Mouse (Mus musculus) adrenal gland, adult 8-10 months (tissue): Measurements from ENCODE around the gene Cwc27. TPM values are rescaled to one million over a fixed set of nuclear protein-coding genes. Genes with fewer than 3 reads are reported as not detected.

ENCODE experiments used
- DNase-seq: peaks from one replicate; pipeline ENCODE4 v3.0.0; 2022
- total RNA-seq, 4 experiments: library from RNA; stranded (reverse); gene quantifications; 2 replicates each; pipeline ENCODE4 v1.2.4; 2022

The Cwc27 gene
- total RNA-seq, 4 experiments from 2014 or later, result 17.8 to 32.6 (median 24.4) TPM

GRCm38 (mm10) chr13:104763193-104763592, 53.7 kb downstream of the Cwc27 start:
- DNase-seq, result no peak

GRCm38 (mm10) chr13:104762401-104762800, 54.5 kb downstream of the Cwc27 start:
- DNase-seq, result no peak

- no peak for DNase-seq
These were observed 57.6 kb downstream of the Cwc27 start for GRCm38 (mm10) chr13:104759381-104759780.

- no peak for DNase-seq
These were observed 69.9 kb downstream of the Cwc27 start for GRCm38 (mm10) chr13:104747032-104747431.

- DNase-seq, result no peak
These were observed 74.1 kb downstream of the Cwc27 start for GRCm38 (mm10) chr13:104742866-104743265.

- DNase-seq, result no peak
These were observed 87.5 kb downstream of the Cwc27 start for GRCm38 (mm10) chr13:104729261-104730046.

GRCm38 (mm10) chr13:104727681-104728080, 89.3 kb downstream of the Cwc27 start:
- no peak for DNase-seq

- no peak for DNase-seq
These were observed 96.8 kb downstream of the Cwc27 start for GRCm38 (mm10) chr13:104720133-104720532.

GRCm38 (mm10) chr13:104694612-104695355, 122.2 kb downstream of the Cwc27 start:
- DNase-seq, result peak; percentile 6

GRCm38 (mm10) chr13:104692710-104693109, 124.2 kb downstream of the Cwc27 start:
- no peak for DNase-seq

- DNase-seq, result no peak
These were observed 131.4 kb downstream of the Cwc27 start for GRCm38 (mm10) chr13:104685537-104685936.

- DNase-seq, result no peak
These were observed 132.5 kb downstream of the Cwc27 start for GRCm38 (mm10) chr13:104684361-104685011.

GRCm38 (mm10) chr13:104681212-104681611, 135.7 kb downstream of the Cwc27 start:
- DNase-seq, result no peak

GRCm38 (mm10) chr13:104661188-104661587, 155.8 kb downstream of the Cwc27 start:
- no peak for DNase-seq

GRCm38 (mm10) chr13:104660042-104660680, 156.8 kb downstream of the Cwc27 start:
- no peak for DNase-seq

- DNase-seq, result no peak
These were observed 160.2 kb downstream of the Cwc27 start for GRCm38 (mm10) chr13:104656666-104657272.

GRCm38 (mm10) chr13:104655137-104655536, 161.8 kb downstream of the Cwc27 start:
- no peak for DNase-seq

- no peak for DNase-seq
These were observed 165.2 kb downstream of the Cwc27 start for GRCm38 (mm10) chr13:104651763-104652162.

- no peak for DNase-seq
These were observed 166.3 kb downstream of the Cwc27 start for GRCm38 (mm10) chr13:104650654-104651053.

- no peak for DNase-seq
These were observed 166.8 kb downstream of the Cwc27 start for GRCm38 (mm10) chr13:104650145-104650544.

GRCm38 (mm10) chr13:104645778-104646425, 171.0 kb downstream of the Cwc27 start:
- no peak for DNase-seq

GRCm38 (mm10) chr13:104644185-104644584, 172.8 kb downstream of the Cwc27 start:
- DNase-seq, result no peak
